Mouse (Mus musculus) G1E-ER4 (cell line): ENCODE measurements around the gene Trir. TPM values are rescaled to one million over a fixed set of nuclear protein-coding genes. Genes with fewer than 3 reads are reported as not detected.

Experiments used
- GATA1 ChIP-seq: IDR thresholded peaks from one replicate; pipeline ENCODE4 v1.8.0; 2012; ENCODE audit warnings: low read length, inconsistent platforms
- polyA plus RNA-seq: library from polyadenylated mRNA; stranded (reverse); fragments of >175 nt; gene quantifications from 2 replicates; pipeline ENCODE4 v1.2.3, GENCODE M21; 2012

The Trir gene
- polyA plus RNA-seq, 1 experiment = 448 TPM

- TF ChIP-seq GATA1 = no peak
Observed at GRCm38 (mm10) chr8:85023846-85024245, 2.8 kb upstream of the Trir start.

GRCm38 (mm10) chr8:85025098-85025932 is 1.3 kb upstream of the Trir start, which contains the start of gene Asna1:
Gene Asna1 (minus strand): TSS chr8:85025281.
- no peak for TF ChIP-seq GATA1

GRCm38 (mm10) chr8:85027516-85027855 is 863 bp downstream of the Trir start:
- no peak for TF ChIP-seq GATA1

- no peak for TF ChIP-seq GATA1
Observed at GRCm38 (mm10) chr8:85027922-85028321, 1.3 kb downstream of the Trir start.

GRCm38 (mm10) chr8:85029271-85029670 is 2.6 kb downstream of the Trir start:
- no peak for TF ChIP-seq GATA1

- TF ChIP-seq GATA1 = no peak
Observed at GRCm38 (mm10) chr8:85032622-85033311, 6.1 kb downstream of the Trir start.

- TF ChIP-seq GATA1 = no peak
Observed at GRCm38 (mm10) chr8:85033867-85034266, 7.2 kb downstream of the Trir start.

GRCm38 (mm10) chr8:85034764-85035163 is 8.1 kb downstream of the Trir start:
- TF ChIP-seq GATA1 = no peak

GRCm38 (mm10) chr8:85035165-85035727 is 8.6 kb downstream of the Trir start:
- TF ChIP-seq GATA1 = no peak

GRCm38 (mm10) chr8:85035728-85036310 is 9.2 kb downstream of the Trir start:
- TF ChIP-seq GATA1 = no peak

- TF ChIP-seq GATA1 = no peak
Observed at GRCm38 (mm10) chr8:85036381-85036717, 9.7 kb downstream of the Trir start.

GRCm38 (mm10) chr8:85036718-85037365 is 10.2 kb downstream of the Trir start, which contains the start of gene Tnpo2:
Gene Tnpo2 (plus strand): TSS chr8:85036915.
- no peak for TF ChIP-seq GATA1

GRCm38 (mm10) chr8:85037366-85037680 is 10.7 kb downstream of the Trir start:
- TF ChIP-seq GATA1 = no peak

- TF ChIP-seq GATA1 = no peak
Observed at GRCm38 (mm10) chr8:85037681-85038531, 11.3 kb downstream of the Trir start.

GRCm38 (mm10) chr8:85043619-85044018 is 17.0 kb downstream of the Trir start:
- TF ChIP-seq GATA1 = no peak

GRCm38 (mm10) chr8:85057367-85057766 is 30.7 kb downstream of the Trir start:
- no peak for TF ChIP-seq GATA1
